In genomic region chr12:64897060-64897730, GRCm38 (mm10) we compare ENCODE assay signal across 9 mouse cellular contexts. TPM values are rescaled to one million over a fixed set of nuclear protein-coding genes. Genes with fewer than 3 reads are reported as not detected.
DNase-seq lines count a peak whose midpoint lies in the region; ATAC-seq and TF ChIP-seq lines count a peak whose summit lies in the region.
"Had no signal": no experiment of that assay in that cellular context is flagged by ENCODE, and none has a peak within 500 bp of the region (broad histone marks: within the 10 kb centered on the region; RNA-seq: fewer than 3 reads in every experiment).

No protein-coding gene starts in this region.

- no peak for ATAC-seq in liver, embryonic 12.5 days
- peak; percentile 89 for ATAC-seq in common myeloid progenitor, adult 5-6 weeks (replicated peaks; ENCODE audit: low read depth, poor library complexity, severe bottlenecking)
- peak; percentile 69; the same call in 1 of the 2 replicates for ATAC-seq in midbrain, postnatal 0 days (ENCODE audit: low FRiP score)

- H3K4me1 ChIP-seq in liver, embryonic 12.5 days = no peaks in the 10 kb centered on the region
- H3K4me1 ChIP-seq in midbrain, postnatal 0 days (ENCODE audit: insufficient read depth, low read length) = no peaks in the 10 kb centered on the region

- DNase-seq in liver (peak; percentile 62), adipocyte (ENCODE audit: low spot score) (peak; percentile 66)
- DNase-seq in heart, postnatal 14 days = peak; percentile 69 to 78
- peak; percentile 49 to 59 for DNase-seq in left cerebral cortex, postnatal 25 days (ENCODE audit: low spot score in 2 of 2)
- peak; percentile 85 for DNase-seq in midbrain, postnatal 0 days (ENCODE audit: low spot score)
- DNase-seq in thymus, postnatal 0 days (ENCODE audit: low spot score) = peak; percentile 27

- no peak overlapping the region for H3K4me3 ChIP-seq in liver, embryonic 12.5 days
- no peak overlapping the region for H3K4me3 ChIP-seq in midbrain, postnatal 0 days (ENCODE audit: low read depth, low read length)
- H3K4me3 ChIP-seq: erythroblast, embryonic 14.5 days had no signal

- no peak overlapping the region for H3K9ac ChIP-seq in liver, embryonic 12.5 days
- no peak overlapping the region for H3K9ac ChIP-seq in midbrain, postnatal 0 days (replicated peaks; ENCODE audit: low read length, poor library complexity, severe bottlenecking)

- no peaks in the 10 kb centered on the region for H3K36me3 ChIP-seq in liver, embryonic 12.5 days
- no peaks in the 10 kb centered on the region for H3K36me3 ChIP-seq in midbrain, postnatal 0 days (ENCODE audit: insufficient read depth, low read length)

- no peak overlapping the region for H3K27ac ChIP-seq in liver, embryonic 12.5 days
- H3K27ac ChIP-seq in midbrain, postnatal 0 days (ENCODE audit: low read depth, low read length) = no peak overlapping the region

- intact Hi-C loops in heart, postnatal 14 days (cut with DNase I) = no loop called here
- intact Hi-C loops in left cerebral cortex, postnatal 25 days (cut with DNase I) = no loop called here

- H3K4me2 ChIP-seq in liver, embryonic 12.5 days = no peak overlapping the region
- no peak overlapping the region for H3K4me2 ChIP-seq in midbrain, postnatal 0 days (ENCODE audit: low read depth, low read length, poor library complexity, severe bottlenecking)

- no peaks in the 10 kb centered on the region for H3K27me3 ChIP-seq in liver, embryonic 12.5 days (replicated peaks)
- no peaks in the 10 kb centered on the region for H3K27me3 ChIP-seq in midbrain, postnatal 0 days (ENCODE audit: insufficient read depth, low read length)

- TF ChIP-seq CTCF in midbrain, postnatal 0 days (IDR thresholded peaks at IDR 0.05) = peak; percentile 99

- no peaks in the 10 kb centered on the region for H3K9me3 ChIP-seq in liver, embryonic 12.5 days (replicated peaks)
- no peaks in the 10 kb centered on the region for H3K9me3 ChIP-seq in midbrain, postnatal 0 days (ENCODE audit: low read length)

- WGBS in liver, embryonic 12.5 days (ENCODE audit: insufficient replicate concordance) = 36% methylated on average over 4 of the region's 4 CpGs
- WGBS in midbrain, postnatal 0 days = 37% methylated on average over 4 of the region's 4 CpGs

RNA-seq across cellular contexts. Expression of gene Gm527, which starts 20.5 kb away (rescaled TPM):
- polyA plus RNA-seq in liver, embryonic 12.5 days (2016; fragmentation: Nextera tagmentation; extraction: Ambion mirVana) = 0.77 and 1.0 TPM in 2 replicates
- total RNA-seq in common myeloid progenitor, adult 5-6 weeks (2017) = 1.5 and 2.2 TPM in 2 replicates
- 1 to 10 TPM; 3.3 to 4.3 TPM for total RNA-seq in heart, postnatal 14 days (2021)
- 10 to 100 TPM; 15.4 to 18.6 TPM for total RNA-seq in left cerebral cortex, postnatal 25 days (2021)
- total RNA-seq in midbrain, postnatal 0 days (2014; rRNA removed) = 16.2 and 17.7 TPM in 2 replicates
- 2.0 and 2.4 TPM in 2 replicates for polyA plus RNA-seq in midbrain, postnatal 0 days (2015; fragmentation: Nextera tagmentation; extraction: Ambion mirVana)
- 2.0 and 2.8 TPM in 2 replicates for polyA plus RNA-seq in thymus, postnatal 0 days (2015; fragmentation: Nextera tagmentation; extraction: Ambion mirVana)
- polyA plus RNA-seq: erythroblast, embryonic 14.5 days had no signal

Comparison
In these comparisons a context has a peak if more than half of its experiments do, and no peak if none do; other contexts are left out.
1. DNase-seq: peak in every context shown above with its lines; median percentile 85 in midbrain, postnatal 0 days; 74 in heart, postnatal 14 days; 66 in adipocyte; 62 in liver; 54 in left cerebral cortex, postnatal 25 days; 27 in thymus, postnatal 0 days.